Mouse (Mus musculus) testis, adult 10 weeks (tissue): ENCODE results near the gene Pdap1. TPM values are rescaled to one million over a fixed set of nuclear protein-coding genes. Genes with fewer than 3 reads are reported as not detected.

ENCODE experiments used
- polyA plus RNA-seq: library from polyadenylated mRNA; stranded (reverse); fragments of 350-450 nt; fragmentation: Illumina TruSeq; extraction: RNeasy Lipid Tissue Mini Kit (QIAGEN cat#74804); gene quantifications from one replicate; pipeline ENCODE4 v1.2.3, GENCODE M21; 2014; ENCODE audit warnings: low read depth, low replicate concordance

Pdap1 gene
- polyA plus RNA-seq = 46.0 TPM

DNA sequence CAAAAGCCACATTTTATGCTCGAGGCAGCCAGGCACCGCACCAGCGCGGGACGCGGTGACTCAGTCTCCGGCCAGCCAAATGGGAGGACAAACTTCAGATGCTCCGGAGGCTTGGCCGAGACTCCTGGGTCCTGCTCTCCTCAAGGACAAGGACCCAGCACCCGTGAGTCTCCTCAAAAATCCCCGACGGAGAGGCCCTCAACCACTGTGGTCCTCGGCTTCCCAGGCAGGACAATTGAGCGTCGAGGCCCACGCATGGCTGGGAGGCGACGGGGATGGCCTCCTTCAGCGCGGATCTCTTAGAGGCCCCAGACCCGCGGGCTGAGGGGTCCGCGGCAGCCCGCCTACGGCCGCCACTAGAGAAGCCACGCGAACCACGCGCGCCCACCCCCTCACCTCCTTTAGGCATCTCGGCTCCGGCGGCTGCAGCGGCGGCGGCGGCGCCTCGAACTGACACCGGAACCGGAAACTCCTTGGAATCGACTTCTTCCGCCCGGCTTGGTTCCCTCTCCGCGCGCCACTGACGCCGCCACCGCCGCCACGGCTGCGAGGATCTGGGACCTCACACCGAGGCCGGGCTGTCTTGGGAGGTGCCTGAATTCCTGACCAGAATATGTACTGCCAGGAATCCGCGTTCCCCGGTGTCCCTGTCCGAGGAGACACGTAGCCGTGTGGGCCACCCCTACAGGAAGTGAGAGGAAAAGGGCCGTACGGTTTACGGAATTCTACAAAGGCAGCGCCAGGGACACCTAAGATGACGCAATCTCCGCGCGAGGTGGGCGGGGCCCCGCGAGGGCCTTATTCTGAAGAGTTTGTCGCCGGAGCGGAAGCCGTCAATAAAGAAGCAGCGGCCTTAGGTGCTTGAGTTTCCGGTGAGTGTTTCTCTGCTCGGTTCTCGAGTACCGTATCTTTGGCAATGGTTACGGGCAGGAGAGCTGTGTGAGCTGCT lies at the start of gene Pdap1, which contains the start of gene Bud31:
Gene Pdap1, minus strand, starts transcription at position 668 of the 949 bp plus-strand sequence.
Gene Bud31, plus strand, starts transcription at position 792 of the 949 bp plus-strand sequence.

DNA sequence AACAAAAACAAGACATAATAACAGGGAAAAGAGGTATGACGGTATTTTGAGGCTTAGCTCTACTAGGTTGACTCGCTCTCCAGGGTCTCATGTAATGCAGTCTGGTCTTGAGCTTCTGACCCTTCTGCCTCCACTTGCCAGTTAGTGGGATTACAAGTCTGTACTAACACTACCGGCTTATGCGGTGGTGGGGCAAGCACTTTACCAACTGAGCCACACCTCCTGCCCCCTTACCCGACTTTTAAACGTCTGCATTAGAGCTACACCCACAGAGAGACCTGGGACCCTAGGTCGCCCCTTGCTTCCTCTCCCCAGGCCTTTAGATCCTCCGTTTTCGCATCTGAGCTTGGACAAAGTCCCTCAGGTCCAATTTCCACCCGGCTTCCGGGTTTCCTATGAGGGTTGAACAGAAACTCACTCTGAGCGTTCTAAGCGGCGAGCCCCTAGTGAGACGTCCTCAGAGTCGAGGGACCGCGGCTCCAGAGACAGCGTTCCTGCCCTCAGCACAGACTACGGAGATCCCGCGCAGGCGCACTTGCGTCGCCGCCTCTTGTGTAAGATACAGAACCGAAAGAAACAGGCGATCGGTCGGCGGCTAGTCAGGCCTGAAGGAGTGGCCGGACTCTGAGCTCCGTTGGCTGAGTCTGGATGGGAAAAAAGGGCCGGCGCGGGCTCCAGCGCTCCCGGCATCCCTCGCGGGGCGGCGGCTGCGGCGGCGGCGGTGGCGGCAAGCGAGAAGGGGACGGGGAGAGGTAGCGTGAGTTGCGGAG lies 26.7 kb upstream of the Pdap1 start, which contains the start of the genes Ptcd1 and Cpsf4:
Gene Ptcd1, minus strand, starts transcription at position 573 of the 770 bp plus-strand sequence.
Gene Cpsf4, plus strand, starts transcription at position 678 of the 770 bp plus-strand sequence.

DNA sequence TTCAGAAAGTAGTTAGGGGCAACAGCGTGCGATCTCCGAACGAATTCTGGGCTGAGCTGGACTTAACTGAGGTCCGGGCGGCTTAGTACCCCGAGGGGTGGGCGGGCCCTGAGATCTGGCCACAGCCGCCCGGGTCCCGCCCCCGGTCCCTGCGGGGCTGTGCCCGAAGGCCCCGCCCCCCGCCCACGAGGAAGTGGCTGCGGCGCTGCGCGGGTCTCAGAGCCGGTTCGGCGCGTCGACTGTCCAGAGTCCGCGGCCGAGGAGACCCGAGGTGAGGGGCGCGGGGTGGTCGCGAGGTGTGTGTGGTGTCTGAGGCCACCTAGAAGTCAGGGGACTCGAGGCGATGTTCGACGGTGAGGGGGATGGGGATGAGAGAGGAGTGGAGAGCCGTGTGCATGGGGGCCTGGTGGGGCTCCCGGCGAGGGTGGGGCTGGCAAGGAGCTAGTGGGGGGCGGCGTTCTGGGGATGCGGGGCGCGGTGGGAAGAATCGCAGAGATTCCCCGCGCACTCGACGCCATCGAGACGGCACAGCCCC lies 25.9 kb downstream of the Pdap1 start, which contains the start of gene Arpc1b:
Gene Arpc1b, plus strand, starts transcription at position 145 of the 535 bp plus-strand sequence.

DNA sequence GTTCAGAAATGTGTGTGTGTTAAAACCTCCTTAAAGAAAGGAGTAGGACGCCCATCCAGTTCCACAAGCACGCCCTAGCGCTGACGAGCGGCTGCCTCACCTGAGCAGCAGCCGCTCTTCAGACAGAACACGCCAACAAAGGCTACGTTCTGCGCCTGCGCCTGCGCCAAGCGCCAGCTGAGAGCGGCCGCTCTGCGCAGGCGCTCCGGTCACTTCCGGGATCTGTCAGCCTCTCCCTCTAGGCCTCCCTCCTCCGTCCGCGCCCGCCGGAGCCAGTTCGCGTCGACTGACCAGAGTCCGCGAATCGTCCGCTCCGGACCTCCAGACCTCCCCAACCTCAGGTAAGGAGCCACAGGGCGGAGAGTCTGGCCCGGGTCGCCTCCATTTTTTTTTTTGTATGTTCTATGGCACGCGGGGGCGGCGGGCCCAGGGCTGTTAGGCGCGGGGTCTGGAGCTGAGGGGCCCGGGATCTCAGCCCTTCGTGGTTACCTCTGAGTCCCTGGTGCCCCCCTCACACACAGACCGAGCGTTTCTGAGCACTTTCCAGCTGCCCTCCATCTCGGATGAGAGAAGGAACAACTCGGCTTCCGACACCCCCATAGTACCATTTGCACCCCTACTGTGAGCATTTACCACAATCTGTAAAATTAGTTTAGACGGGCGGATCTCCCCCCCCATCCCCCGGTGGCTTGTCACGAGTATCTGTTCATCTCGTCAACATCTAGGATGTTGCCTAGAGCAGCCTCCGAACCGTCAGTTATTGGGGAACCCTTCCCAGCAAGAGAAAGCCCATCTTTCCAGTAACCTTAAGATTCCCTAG lies 56.2 kb downstream of the Pdap1 start, which contains the start of the genes Arpc1a and Kpna7:
Gene Arpc1a, plus strand, starts transcription at position 199 of the 820 bp plus-strand sequence.
Gene Kpna7, minus strand, starts transcription at position 399 of the 820 bp plus-strand sequence.

Other genes starting within 250 kb of the Pdap1 start
- 26.5 TPM for gene Smurf1, start 174.4 kb downstream of the Pdap1 start, polyA plus RNA-seq
- gene Gm4871, start 107.5 kb downstream of the Pdap1 start, polyA plus RNA-seq = 52.5 TPM
- gene 1700018F24Rik, start 97.2 kb downstream of the Pdap1 start, polyA plus RNA-seq = 98.7 TPM
- gene Arpc1a, start 56.4 kb downstream of the Pdap1 start, polyA plus RNA-seq = 33.9 TPM
- 0.15 TPM for gene Kpna7, start 56.2 kb downstream of the Pdap1 start, polyA plus RNA-seq
- 6.2 TPM for gene Arpc1b, start 26.0 kb downstream of the Pdap1 start, polyA plus RNA-seq
- gene Bud31, start 124 bp upstream of the Pdap1 start, polyA plus RNA-seq = 259 TPM
- 1.6 TPM for gene Ptcd1, start 26.9 kb upstream of the Pdap1 start, polyA plus RNA-seq
- 3.9 TPM for gene Cpsf4, start 27.0 kb upstream of the Pdap1 start, polyA plus RNA-seq
- 12.5 TPM for gene Atp5j2, start 51.8 kb upstream of the Pdap1 start, polyA plus RNA-seq
- gene Zkscan14, start 61.6 kb upstream of the Pdap1 start, polyA plus RNA-seq = 2.4 TPM
- 11.5 TPM for gene Zkscan5, start 64.3 kb upstream of the Pdap1 start, polyA plus RNA-seq
- 31.9 TPM for gene Zfp655, start 91.5 kb upstream of the Pdap1 start, polyA plus RNA-seq
- 0.11 TPM for gene Zscan25, start 140.3 kb upstream of the Pdap1 start, polyA plus RNA-seq
- 0.60 TPM for gene Cyp3a57, start 205.0 kb upstream of the Pdap1 start, polyA plus RNA-seq